ENCODE assay signal across 8 mouse cellular contexts in the genomic region with DNA sequence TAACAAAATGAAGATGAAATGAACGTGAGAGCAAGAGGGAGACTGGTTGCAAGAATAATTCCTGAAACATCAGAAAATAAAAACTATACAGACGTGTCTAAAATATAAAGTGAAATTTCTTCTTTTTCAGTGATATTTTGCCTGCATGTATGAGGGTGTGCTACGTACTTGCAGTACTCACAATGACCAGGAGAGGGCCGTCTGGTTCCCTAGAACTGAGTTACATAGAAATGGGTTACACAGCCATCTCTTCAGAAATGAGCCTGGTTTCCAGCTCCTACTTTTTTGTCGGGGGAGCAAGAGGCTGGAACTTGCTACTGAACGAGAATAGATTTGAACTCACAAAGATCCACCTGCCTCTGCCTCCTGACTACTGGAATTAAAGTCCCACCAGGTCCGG. TPM values are rescaled to one million over a fixed set of nuclear protein-coding genes. Genes with fewer than 3 reads are reported as not detected.
A peak's percentile ranks its signal among the peaks of the same experiment; 100 is the strongest.
DNase-seq lines count a peak whose midpoint lies in the region; ATAC-seq and TF ChIP-seq lines count a peak whose summit lies in the region.

No protein-coding gene starts in this region.

- intact Hi-C loops in left cerebral cortex, postnatal 10 days (cut with DNase I) = loop anchor here (2.0 to 5.0 kb wide), 2 partner anchors 156 to 200 kb away; no protein-coding TSS in a partner anchor

- H3K4me2 ChIP-seq in hindbrain, embryonic 11.5 days (replicated peaks; ENCODE audit: low read depth, low read length) = no peak overlapping the region
- no peak overlapping the region for H3K4me2 ChIP-seq in hindbrain, embryonic 13.5 days
- no peak overlapping the region for H3K4me2 ChIP-seq in hindbrain, embryonic 16.5 days (ENCODE audit: low read length)
- no peak overlapping the region for H3K4me2 ChIP-seq in midbrain, postnatal 0 days (ENCODE audit: low read depth, low read length, poor library complexity, severe bottlenecking)

- peak; percentile 80 for TF ChIP-seq CTCF in midbrain, postnatal 0 days (IDR thresholded peaks at IDR 0.05)

- H3K27ac ChIP-seq in hindbrain, embryonic 11.5 days (ENCODE audit: low read depth, low read length) = no peak overlapping the region
- no peak overlapping the region for H3K27ac ChIP-seq in hindbrain, embryonic 13.5 days
- H3K27ac ChIP-seq in hindbrain, embryonic 16.5 days (ENCODE audit: low read depth, low read length) = no peak overlapping the region
- no peak overlapping the region for H3K27ac ChIP-seq in midbrain, postnatal 0 days (ENCODE audit: low read depth, low read length)

- WGBS in hindbrain, embryonic 11.5 days = 22% methylated on average over 7 of the region's 7 CpGs
- WGBS in hindbrain, embryonic 13.5 days = 22% methylated on average over 7 of the region's 7 CpGs
- WGBS in hindbrain, embryonic 16.5 days = 29% methylated on average over 7 of the region's 7 CpGs
- WGBS in midbrain, postnatal 0 days = 26% methylated on average over 7 of the region's 7 CpGs

- H3K4me3 ChIP-seq in hindbrain, embryonic 11.5 days (ENCODE audit: low read depth, low read length) = no peak overlapping the region
- H3K4me3 ChIP-seq in hindbrain, embryonic 13.5 days = no peak overlapping the region
- H3K4me3 ChIP-seq in hindbrain, embryonic 16.5 days (ENCODE audit: low read length) = no peak overlapping the region
- H3K4me3 ChIP-seq in midbrain, postnatal 0 days (ENCODE audit: low read depth, low read length) = no peak overlapping the region

- no peaks in the 10 kb centered on the region for H3K9me3 ChIP-seq in hindbrain, embryonic 11.5 days (ENCODE audit: control insufficient read depth, low read length)
- H3K9me3 ChIP-seq in hindbrain, embryonic 13.5 days = no peaks in the 10 kb centered on the region
- H3K9me3 ChIP-seq in hindbrain, embryonic 16.5 days (ENCODE audit: control insufficient read depth, low read length) = no peaks in the 10 kb centered on the region
- no peaks in the 10 kb centered on the region for H3K9me3 ChIP-seq in midbrain, postnatal 0 days (ENCODE audit: low read length)

- no peaks in the 10 kb centered on the region for H3K27me3 ChIP-seq in hindbrain, embryonic 11.5 days (ENCODE audit: control insufficient read depth, insufficient read depth, low read length)
- no peaks in the 10 kb centered on the region for H3K27me3 ChIP-seq in hindbrain, embryonic 13.5 days
- no peaks in the 10 kb centered on the region for H3K27me3 ChIP-seq in hindbrain, embryonic 16.5 days (replicated peaks; ENCODE audit: control insufficient read depth, insufficient read depth, low read length)
- no peaks in the 10 kb centered on the region; the same call in 1 of the 2 replicates for H3K27me3 ChIP-seq in midbrain, postnatal 0 days (ENCODE audit: insufficient read depth, low read length)

- no peak for ATAC-seq in hindbrain, embryonic 11.5 days (ENCODE audit: low FRiP score)
- no peak for ATAC-seq in hindbrain, embryonic 13.5 days (ENCODE audit: low FRiP score)
- ATAC-seq in erythroid progenitor cell, adult 5-6 weeks (replicated peaks; ENCODE audit: low FRiP score, poor library complexity, severe bottlenecking) = peak; percentile 80
- ATAC-seq in hindbrain, embryonic 16.5 days = peak; percentile 65; the same call in 1 of the 2 replicates
- no peak for ATAC-seq in midbrain, postnatal 0 days (ENCODE audit: low FRiP score)

- no peaks in the 10 kb centered on the region for H3K36me3 ChIP-seq in hindbrain, embryonic 11.5 days (ENCODE audit: control insufficient read depth, insufficient read depth, low read length)
- H3K36me3 ChIP-seq in hindbrain, embryonic 13.5 days = no peaks in the 10 kb centered on the region
- H3K36me3 ChIP-seq in hindbrain, embryonic 16.5 days (ENCODE audit: control insufficient read depth, insufficient read depth, low read length) = no peaks in the 10 kb centered on the region
- H3K36me3 ChIP-seq in midbrain, postnatal 0 days (ENCODE audit: insufficient read depth, low read length) = no peaks in the 10 kb centered on the region

- H3K4me1 ChIP-seq in hindbrain, embryonic 11.5 days (replicated peaks; ENCODE audit: control insufficient read depth, insufficient read depth, low read length) = no peaks in the 10 kb centered on the region
- no peaks in the 10 kb centered on the region for H3K4me1 ChIP-seq in hindbrain, embryonic 13.5 days (replicated peaks)
- no peaks in the 10 kb centered on the region for H3K4me1 ChIP-seq in hindbrain, embryonic 16.5 days (ENCODE audit: control insufficient read depth, insufficient read depth, low read depth, low read length)
- H3K4me1 ChIP-seq in midbrain, postnatal 0 days (ENCODE audit: insufficient read depth, low read length) = no peaks in the 10 kb centered on the region

- H3K9ac ChIP-seq in hindbrain, embryonic 11.5 days (ENCODE audit: low read depth, low read length) = no peak overlapping the region
- H3K9ac ChIP-seq in hindbrain, embryonic 13.5 days = no peak overlapping the region
- H3K9ac ChIP-seq in hindbrain, embryonic 16.5 days (ENCODE audit: low read depth, low read length) = no peak overlapping the region
- H3K9ac ChIP-seq in midbrain, postnatal 0 days (replicated peaks; ENCODE audit: low read length, poor library complexity, severe bottlenecking) = no peak overlapping the region

- peak; percentile 68 for DNase-seq in hindbrain, embryonic 11.5 days (ENCODE audit: low spot score)
- DNase-seq in brain, adult 2 months (ENCODE audit: low read depth, low spot score) = peak; percentile 85
- peak; percentile 56 to 63 for DNase-seq in left cerebral cortex, postnatal 10 days (ENCODE audit: extremely low spot score in 1 of 2, low spot score in 2 of 2)
- DNase-seq in midbrain, postnatal 0 days (ENCODE audit: low spot score) = peak; percentile 66
- peak; percentile 4 to 29 for DNase-seq in thymus, adult 18-20 months

RNA-seq across cellular contexts. Expression of gene Slc7a3, which starts 45.2 kb away (rescaled TPM):
- polyA plus RNA-seq in hindbrain, embryonic 11.5 days (2014; fragmentation: Nextera tagmentation; extraction: Ambion mirVana) = 0.29 and 0.65 TPM in 2 replicates
- polyA plus RNA-seq in hindbrain, embryonic 13.5 days (2015; fragmentation: Nextera tagmentation; extraction: Ambion mirVana) = 1.1 and 1.5 TPM in 2 replicates
- total RNA-seq in erythroid progenitor cell, adult 5-6 weeks (2015; ENCODE audit: low replicate concordance) = not detected in 2 replicates
- total RNA-seq in erythroid progenitor cell, adult 5-6 weeks (2017; ENCODE audit: low replicate concordance) = not detected in 2 replicates
- polyA plus RNA-seq in hindbrain, embryonic 16.5 days (2015; fragmentation: Nextera tagmentation; extraction: Ambion mirVana) = 10.2 and 13.4 TPM in 2 replicates
- total RNA-seq in left cerebral cortex, postnatal 10 days (2021) = 10 to 100 TPM; 15.0 to 16.5 TPM
- 30.8 and 33.2 TPM in 2 replicates for total RNA-seq in midbrain, postnatal 0 days (2014; rRNA removed)
- polyA plus RNA-seq in midbrain, postnatal 0 days (2015; fragmentation: Nextera tagmentation; extraction: Ambion mirVana) = 31.6 and 31.8 TPM in 2 replicates

Comparison
In these comparisons a context has a peak if more than half of its experiments do, and no peak if none do; other contexts are left out.
1. ATAC-seq: peak in erythroid progenitor cell, adult 5-6 weeks (single experiment) and hindbrain, embryonic 16.5 days (single experiment); none in hindbrain, embryonic 11.5 days (single experiment), hindbrain, embryonic 13.5 days (single experiment) and midbrain, postnatal 0 days (single experiment).
2. DNase-seq: peak in every context shown above with its lines; median percentile 85 in brain, adult 2 months; 68 in hindbrain, embryonic 11.5 days; 66 in midbrain, postnatal 0 days; 60 in left cerebral cortex, postnatal 10 days; 16 in thymus, adult 18-20 months.